Mouse (Mus musculus) lung, adult 18-20 months (tissue): ENCODE results near the gene Was.
A peak's percentile ranks its signal among the peaks of the same experiment; 100 is the strongest.
"Not testable (repeated sequence)": the region's sequence is repeated elsewhere in the genome, so short reads cannot be mapped to it uniquely, and the experiment has no call there.

Experiments
- DNase-seq, 2 experiments: peaks; one replicate each; pipeline ENCODE4 v3.0.0; 2022; ENCODE audit warnings: mixed read lengths in 2 of 2

Gene Was

DNA sequence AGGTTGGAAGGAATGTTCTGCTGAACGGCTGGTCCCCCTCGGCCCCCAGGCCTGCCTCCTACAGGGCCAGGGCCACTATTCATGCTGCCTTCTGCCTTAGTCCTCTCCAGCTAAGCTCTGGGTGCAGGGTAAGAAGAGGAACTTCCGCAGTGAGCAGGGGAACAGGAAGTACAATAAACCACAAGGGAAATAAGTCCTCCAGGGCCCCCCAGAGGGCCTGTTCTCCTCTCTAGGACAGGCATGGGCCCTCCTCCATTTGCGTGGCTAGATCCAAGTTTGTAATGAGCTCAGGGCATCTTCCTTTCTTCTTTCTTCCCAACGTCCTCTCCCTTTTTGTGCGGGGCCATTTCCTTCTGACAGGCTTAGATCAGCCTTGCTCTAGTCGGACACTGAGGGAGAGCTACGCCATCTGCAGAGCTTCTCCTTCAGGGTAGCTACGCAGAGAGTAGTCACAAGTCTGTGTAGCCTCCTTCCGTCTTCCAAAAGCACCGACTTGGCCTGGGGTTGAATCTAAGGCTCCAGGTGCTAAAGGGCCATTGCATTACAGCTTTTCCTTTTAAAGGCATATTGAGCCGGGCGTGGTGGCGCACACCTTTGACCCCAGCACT, at the start of gene Was:
Gene Was, minus strand, starts transcription at position 153 of the 608 bp plus-strand sequence.
- peak; percentile 10 to 16 for DNase-seq

DNA sequence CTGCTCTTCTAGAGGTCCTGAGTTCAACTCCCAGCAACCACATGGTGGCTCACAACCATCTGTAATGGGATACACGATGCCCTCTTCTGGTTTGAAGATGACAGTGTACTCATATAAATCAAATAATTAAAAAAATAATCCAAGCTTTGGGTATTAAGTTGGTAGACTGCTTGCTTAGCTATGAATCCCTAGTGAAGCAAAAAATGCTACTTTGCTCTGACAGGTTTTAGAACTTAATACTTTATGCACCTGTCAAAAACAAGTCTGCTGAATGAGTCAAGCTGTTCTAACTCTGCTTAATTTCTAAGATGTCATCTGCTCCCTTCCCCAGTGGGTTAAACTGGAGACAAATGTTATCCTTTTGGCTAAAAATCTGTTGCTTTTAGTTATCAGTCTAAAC, 49.2 kb upstream of the Was start:
- DNase-seq = no peak

DNA sequence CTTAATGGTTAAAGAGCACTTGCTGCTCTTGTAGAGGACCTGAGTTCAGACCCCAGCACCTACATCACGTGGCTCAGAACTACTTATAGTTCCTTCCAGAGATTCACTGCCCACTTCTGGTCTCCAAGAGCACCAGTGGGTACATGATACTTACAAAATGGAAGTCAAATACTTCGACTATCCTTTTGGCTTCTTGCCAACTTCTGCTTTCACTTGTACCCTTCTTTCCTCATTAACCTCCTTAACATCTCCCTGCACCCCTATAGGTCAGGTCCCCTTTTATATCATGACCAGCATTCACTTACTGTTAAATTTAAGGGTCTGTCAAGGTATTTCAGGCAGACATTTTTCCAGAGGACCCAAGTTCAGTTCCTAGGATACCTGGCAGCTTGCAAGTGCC, 45.6 kb upstream of the Was start:
- no peak for DNase-seq

DNA sequence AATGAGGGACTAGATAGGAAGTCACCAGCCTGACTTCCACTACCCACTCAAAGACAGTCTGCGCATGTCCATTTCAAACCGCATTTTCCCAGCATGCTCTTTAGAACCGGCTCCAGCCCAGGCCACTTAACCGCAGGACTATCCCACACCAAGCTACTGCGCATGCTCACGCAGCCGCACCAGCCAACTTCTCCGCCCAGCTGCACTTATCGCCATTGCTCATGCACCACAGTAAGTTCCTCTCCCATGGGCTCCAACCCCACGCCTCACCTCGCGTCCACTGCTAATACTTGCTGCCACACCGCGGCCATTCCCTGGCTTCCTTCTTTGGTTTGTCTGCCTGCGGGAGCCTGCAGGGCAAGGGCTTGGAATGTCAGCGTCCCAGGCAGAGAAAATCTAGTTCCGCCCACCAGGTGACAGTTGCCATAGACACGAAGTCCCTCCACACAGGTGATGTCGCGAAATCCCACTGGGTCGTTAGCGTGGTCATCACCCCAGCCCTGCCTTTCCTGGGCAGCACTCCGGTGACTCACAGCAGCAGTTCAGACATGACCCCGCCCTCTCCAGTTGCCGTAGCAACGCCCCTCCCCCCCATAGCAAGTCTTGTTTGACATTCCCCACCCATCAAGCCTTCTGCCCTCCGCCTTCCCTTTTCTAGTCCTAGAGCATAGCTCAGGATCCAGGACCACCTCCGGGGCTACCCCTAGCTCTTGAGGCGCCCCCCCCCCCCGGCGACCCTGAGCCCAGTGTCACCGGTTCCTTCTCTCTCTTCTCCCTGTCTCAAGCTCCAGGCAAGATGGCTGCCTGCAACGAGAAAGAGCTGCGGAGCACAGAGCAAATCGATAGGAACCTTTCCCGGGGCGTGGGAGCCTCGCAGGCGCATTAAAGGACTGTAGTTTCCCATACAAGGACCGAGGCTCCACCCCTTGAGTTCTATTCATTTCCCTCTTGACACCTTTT, 42.0 kb upstream of the Was start, which contains the start of gene Wdr13:
Gene Wdr13, minus strand, starts transcription at position 876 of the 960 bp plus-strand sequence.
- DNase-seq = peak; percentile 93

DNA sequence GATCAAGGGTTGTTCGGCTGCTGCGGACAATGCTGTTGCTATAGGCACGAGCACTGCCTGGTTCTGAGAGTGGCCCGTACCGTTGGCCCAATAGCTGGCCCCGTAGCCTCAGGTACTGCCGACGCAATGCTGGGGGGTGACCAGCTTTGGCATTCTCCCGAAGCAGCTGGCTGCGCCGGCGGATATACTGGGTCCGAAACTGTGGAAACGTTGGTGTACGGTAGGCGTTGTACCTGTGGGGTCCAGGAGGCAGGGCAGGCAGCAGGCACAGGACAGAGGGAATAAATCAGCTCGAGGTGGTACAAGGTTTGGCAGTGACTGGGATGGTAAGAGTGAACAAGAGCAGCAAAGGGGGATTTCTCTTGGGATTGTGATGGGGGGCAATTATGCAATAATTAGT, 41.1 kb upstream of the Was start:
- DNase-seq = peak in 1 of 2 experiments; percentile 3

DNA sequence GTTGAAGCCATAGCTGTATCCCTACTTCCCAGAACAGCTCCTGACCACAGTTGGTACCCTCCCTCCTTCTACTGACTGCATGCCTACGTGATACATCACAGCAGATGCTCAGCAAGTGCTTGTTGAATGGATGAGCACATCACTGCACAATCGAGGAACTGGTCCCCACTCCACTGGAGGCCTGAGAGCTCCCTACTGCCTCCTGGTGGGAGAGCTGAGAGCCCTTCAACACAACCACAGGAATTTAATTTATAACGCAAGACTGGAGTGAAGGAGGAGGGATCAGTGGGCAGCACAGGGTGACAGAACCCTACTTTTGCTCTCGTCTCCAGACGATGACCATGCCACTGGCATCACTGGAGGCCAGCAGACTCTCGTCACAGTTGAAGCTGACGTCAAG, 34.9 kb upstream of the Was start:
- DNase-seq = peak in 1 of 2 experiments; percentile 32

DNA sequence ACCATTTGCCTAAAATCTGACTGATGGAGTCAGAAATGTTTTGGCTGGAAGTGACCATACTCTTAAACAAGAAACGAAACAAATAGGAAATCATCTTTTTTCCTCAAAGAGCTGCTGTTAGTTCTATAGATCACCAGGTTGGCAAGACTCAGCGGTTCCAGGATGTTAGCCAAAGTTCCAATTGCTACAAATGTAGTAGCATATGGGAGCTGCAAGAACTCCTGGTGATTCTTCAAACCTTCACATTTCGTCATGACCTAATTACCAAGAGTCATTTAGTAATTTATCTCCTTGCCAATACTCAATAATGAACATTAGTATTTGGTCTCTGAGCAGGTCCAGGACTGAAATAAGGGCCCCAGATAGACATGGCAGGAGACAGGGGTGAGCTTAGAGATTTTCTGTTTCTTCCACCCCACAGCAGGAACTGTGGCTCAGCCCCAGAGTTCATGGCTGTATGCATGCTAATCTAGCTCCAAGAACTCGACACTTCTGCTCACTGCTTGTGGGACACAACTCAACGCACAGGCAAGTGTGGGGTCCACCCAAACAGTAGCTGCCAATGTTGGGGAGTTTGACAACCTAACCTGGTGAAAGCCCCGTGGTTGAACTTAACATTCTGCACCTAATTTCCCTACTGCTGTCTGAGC, 33.6 kb upstream of the Was start:
- no peak for DNase-seq

DNA sequence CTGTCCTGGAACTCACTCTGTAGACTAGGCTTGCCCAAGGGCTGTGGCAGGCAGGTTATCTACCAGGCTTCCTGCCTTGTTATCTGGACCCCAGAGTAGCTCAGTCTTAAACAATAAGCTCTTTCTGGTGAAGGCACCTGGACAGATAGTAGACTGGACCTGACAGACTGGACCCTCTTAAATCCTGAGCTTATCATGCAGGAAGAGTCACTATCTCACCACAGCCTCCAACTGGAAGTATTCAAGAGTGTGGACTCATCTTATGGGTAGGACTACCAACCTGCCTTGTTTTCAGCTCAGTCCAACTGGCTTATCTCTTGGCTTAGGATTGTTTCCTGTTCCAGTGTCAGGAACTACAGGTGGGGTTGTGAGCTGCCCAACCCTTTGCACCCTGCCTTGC, 27.0 kb upstream of the Was start:
- DNase-seq = no peak

DNA sequence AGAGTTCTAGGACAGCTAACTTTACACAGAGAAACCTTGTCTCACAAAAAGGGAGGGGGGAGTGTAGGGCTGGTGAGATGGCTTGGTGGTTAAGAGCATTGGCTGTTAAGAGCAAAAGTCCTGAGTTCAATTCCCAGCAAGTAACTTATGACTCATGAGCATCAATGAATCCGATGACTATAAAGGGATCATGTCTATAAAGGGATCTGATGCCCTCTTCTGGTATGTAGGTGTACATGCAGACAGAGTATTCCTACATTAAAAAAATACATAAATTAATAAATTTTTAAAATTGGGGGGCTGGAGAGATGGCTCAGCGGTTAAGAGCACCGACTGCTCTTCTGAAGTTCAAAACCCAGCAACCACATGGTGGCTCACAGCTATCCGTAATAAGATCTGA, 25.0 kb upstream of the Was start:
- no peak for DNase-seq

DNA sequence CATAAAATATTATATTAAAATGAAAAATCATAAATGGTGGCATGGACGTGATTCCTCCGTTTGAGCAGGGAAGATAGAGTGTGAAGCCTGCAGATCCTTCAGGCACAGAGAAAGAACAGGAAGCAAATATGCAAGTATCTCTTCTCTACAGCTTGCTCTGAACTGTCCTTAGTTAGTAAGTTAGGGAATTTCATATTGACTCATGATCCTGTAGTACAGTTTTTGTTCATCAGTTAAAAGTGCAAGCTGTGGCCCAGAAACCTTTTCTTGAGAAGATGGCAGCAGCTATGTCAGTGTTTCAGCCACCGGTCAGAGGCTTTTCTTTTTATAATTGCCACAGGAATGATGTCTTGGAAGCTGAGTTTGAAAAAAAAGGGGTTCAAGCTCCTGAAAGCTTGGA, 14.7 kb upstream of the Was start:
- no peak for DNase-seq

DNA sequence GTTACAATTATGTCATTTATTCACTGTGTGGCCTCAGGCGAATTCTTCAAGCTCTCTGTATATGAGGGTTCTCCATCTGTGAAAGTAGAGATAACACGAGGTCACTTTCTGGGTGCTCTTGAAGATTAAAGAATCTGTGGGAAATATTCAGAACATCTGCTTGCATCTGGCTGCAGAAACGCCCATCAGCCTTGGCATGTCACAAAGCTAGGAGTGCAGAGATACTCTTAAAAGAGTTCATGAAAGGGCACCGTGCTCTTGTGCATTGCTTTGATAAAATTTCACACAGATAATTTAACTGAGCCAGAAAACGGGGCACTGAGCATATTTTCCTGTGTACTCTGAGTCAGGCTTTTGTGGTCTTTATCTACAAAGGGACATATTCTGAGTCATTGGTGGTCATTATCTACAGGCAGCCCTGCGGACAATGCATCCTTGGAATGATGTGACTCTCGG, 11.9 kb upstream of the Was start:
- no peak for DNase-seq

DNA sequence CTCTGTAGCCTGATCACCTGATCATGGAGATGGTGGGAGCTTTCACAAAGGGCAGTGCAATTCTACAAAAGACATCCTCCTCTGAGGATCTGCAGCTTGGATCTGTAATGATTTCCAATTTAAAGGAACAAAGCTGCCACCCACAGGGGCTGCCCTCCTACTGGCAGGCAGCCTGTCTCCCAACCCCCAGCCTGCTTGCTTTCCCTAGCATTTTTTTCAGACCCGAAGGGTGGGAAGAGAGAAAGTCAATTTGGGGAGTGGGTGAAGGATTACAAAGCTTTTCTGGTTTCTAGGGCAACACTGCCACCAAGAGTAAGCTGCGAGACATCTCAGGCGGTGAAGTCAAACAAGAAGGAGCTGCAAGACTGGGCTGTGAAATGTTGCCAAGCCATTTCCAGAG, 10.7 kb upstream of the Was start:
- DNase-seq = no peak

DNA sequence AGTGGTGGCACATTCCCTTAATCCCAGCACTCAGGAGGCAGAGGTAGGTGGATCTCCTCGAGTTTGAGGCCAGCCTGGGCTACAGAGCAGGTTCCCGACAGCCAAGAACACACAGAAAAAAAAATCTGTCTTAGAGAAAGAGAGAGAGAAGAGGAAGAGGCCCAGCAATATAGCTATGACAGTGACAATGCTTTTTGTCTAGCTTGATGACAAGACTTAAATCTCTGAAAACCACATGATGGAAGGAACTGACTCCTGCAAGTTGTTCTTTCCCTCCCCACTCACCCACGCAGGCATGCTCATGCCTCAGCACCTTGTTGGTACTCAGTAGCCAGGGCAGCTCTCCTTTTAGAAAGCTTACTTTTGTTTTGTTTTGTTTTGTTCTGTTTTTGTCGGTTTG, 9.1 kb upstream of the Was start:
- no peak for DNase-seq

DNA sequence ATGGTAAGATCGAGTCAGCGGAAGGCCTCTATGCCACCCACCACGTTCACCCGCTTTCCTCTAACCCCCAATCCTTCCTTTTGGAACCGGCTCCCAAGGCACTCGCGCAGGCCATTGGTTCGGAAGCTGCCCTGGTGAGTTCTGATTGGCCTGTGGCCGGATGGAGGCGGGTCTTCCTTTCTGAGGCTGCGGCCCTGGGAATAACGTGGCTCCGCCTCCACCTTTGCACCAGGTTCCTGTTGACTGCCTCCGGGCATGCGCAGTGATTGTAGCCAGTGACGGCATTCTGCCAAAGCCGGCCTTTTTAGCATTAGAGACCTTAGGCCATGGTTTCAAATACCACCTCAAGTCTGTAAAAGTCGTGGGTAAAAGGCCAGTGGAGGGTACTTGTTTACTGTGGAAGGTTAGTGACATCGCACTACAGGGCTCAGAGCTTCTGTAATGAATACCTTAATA, 6.5 kb upstream of the Was start:
- peak; percentile 97 to 98 for DNase-seq

DNA sequence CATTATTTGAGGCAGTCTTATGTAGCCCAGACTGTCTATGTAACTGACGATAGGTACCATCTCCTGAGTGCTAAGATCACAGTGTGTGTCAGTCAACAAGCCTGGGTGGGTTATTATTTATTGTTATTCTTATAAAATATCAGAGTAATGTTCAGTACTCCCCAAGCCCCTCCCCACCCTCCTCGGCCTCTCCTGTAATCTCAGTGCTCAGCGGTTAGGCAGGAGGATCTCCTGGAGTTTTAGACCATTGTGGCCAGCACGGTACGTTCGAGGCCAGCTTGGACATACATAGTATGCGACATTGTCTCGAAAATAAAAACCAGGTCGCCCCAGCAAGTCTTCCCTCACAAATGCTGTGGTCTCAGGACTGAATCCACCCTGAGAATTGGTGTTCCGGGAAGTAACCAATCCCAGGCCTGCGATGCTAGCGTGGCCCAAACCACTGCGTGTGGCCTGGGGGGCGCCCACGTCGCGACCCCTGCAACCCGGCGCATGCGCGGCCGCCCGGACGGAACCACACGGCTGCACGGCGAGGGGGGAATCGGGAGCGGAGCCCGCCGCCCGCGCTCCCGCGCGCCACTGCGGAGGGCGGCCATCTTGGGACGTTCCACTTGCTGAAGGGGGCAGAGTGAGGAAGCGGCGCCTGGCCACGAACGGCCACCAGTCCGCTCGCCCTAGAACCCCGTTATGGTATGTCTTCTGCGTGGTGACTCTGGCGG, 5.9 kb upstream of the Was start:
- peak; percentile 83 to 89 for DNase-seq

DNA sequence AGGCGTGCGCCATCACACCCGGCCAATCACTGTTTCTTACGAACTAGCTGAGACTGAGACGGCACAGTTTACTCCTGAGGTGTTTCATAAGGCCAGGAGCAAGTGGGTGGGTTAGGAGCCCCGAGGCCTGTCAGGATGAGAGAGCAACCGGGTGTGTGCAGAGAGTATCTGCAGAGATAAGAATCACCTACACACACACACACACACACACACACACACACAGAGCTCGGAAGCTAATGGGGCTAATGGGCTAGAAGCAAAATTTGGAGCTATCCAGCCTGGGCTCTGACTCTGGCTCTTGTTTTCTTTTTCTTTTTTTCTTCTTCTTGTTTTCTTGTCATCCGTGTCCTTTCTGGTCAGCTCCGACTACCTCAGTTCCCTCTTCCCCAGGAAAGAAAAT, 5.2 kb upstream of the Was start:
- DNase-seq = no peak

DNA sequence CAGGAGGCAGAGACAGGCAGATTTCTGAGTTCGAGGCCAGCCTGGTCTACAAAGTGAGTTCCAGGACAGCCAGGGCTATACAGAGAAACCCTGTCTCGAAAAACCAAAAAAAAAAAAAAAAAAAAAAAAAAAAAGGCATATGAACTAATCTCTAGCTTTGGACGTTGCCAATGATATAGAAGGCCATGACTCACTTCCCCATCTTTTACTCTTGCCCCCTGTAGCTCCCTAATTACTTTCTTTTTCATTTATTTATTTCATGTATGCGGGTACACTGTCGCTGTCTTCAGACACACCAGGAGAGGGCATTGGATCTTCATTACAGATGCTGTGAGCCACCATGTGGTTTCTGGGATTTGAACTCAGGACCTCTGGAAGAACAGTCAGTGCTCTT, 653 bp upstream of the Was start:
- DNase-seq = not testable (repeated sequence)

DNA sequence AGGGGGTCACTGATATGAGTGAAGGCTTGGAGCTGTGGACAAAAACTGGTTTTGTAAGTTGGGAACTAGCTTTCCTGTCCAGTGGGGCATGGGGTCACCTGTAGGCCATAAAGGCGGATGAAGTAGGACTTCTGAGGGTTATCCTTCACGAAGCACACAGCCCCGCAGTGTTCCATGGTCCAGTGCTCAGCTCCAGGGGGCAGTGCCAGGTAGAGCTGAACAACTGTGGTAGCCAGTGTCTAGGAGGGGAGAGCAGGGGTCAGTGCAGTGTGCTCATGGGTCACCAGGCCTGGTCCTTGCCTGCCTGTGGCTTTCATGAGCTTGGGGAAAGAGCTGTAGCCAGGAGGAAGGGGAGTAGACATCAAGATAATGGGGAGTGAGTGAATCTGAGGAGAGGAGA, 552 bp downstream of the Was start:
- DNase-seq = no peak

DNA sequence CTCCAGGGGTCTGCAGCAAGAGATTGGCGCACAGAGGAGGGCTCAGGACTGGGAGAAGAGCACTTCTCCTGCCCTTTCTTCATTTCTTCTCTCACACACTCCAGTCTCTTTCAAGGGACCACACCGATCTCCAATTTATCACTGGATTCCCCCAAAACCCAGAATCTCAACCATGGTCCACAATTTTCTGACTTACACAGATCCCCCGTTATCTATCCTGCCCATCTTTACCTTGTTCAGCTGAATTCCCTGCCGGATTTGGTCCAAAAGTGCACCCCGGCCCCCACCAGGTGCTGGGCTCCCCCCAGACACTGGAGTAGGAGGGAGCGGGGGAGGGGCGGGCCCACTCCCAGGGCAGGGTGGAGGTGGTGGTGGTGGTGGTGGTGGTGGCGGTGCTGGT, 4.7 kb downstream of the Was start:
- no peak for DNase-seq

DNA sequence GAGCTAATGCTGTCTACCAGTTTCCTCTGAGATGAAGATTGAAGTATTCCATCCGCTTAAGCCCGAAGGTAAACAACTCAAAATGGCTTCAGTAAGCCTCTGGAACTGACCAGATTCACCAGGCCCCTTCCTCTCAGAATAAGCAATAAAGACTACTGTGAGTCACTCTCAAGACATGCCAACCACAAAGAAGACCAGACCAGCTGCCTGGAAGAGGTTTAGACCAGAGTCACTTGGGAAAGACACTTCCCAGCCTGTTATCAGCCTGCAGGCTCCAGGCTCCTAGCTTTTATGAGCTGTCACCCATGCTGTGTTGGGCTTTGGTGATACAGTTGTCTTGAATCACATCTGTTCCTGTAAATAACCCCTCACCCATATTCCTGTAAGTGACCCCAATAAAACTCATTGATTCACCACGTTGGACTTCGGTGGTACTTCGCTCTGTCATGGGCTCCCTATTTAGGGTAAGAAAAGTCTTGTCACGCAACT, 5.5 kb downstream of the Was start:
- no peak for DNase-seq

DNA sequence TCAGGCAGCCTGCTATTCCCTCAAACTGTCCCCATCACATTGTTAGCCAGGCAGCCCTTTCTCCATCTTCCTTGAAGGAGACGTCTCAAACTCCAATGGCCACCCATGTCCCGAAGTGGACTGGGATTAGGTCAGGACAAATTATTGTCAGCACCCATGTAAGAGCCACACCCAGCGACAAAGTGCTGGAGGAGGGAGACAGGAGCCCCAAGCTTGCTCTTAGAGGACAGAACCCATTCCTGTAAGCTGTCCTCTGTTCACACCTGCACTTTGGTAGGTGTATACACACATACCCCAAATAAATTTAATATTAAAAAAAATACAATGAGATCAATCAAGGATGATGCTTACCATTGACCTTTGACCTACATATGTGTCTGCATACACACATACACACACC, 15.2 kb downstream of the Was start:
- peak in 1 of 2 experiments; percentile 1 for DNase-seq

DNA sequence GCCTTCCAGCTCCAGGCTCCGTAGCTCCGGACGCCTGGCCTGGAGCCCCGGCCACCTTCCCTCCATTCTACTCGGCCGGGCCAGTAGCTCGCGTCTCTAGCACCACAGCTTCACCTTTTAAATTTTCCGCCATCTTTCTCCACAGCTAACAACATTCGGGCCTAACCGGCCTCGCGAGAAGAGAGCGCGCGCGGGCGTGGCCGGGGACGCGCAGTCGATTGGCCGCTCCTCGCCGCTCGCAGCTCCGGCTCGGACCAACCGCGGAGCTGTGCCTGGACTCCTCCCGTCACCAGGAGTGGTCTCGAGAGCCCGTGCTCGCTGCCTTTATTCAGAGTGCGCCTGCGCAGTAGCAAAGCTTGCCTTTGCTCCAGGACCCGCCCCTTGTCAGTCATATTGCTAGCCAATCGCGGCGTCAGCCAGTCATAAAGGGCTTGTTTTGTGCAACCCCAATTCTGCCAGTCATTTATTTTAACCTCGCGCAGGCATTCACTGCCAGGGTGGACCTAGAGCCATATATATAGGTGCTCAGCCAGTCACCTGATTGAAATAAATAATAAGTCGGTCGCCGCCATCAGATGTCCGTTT, 15.8 kb downstream of the Was start, which contains the start of gene Suv39h1:
Gene Suv39h1, minus strand, starts transcription at position 331 of the 585 bp plus-strand sequence.
- peak; percentile 96 to 97 for DNase-seq
